Mouse (Mus musculus) heart, embryonic 11.5 days (tissue): Measurements from ENCODE around the gene Snrpf. TPM values are rescaled to one million over a fixed set of nuclear protein-coding genes. Genes with fewer than 3 reads are reported as not detected.

Experiments used
- polyA plus RNA-seq: library from polyadenylated mRNA; unstranded; fragments of >200 nt; fragmentation: Nextera tagmentation; extraction: Ambion mirVana; gene quantifications from 2 replicates; pipeline ENCODE4 v1.2.1, GENCODE M21; 2014

The Snrpf gene
- polyA plus RNA-seq, 1 experiment from 2014 or later = 98.2 TPM

Other genes with a start within 250 kb of the Snrpf start
- gene Lta4h, start 136.3 kb downstream of the Snrpf start, polyA plus RNA-seq = 274 and 286 TPM in 2 replicates
- not detected in 2 replicates for gene Hal, start 100.9 kb downstream of the Snrpf start, polyA plus RNA-seq
- 0.23 and 0.24 TPM in 2 replicates for gene Amdhd1, start 49.7 kb downstream of the Snrpf start, polyA plus RNA-seq
- 0.19 and 0.21 TPM in 2 replicates for gene Ccdc38, start 49.1 kb downstream of the Snrpf start, polyA plus RNA-seq
- gene Ntn4, start 51.0 kb upstream of the Snrpf start, polyA plus RNA-seq = 0.38 and 0.64 TPM in 2 replicates
- 1.1 and 1.3 TPM in 2 replicates for gene Usp44, start 241.8 kb upstream of the Snrpf start, polyA plus RNA-seq